Mouse (Mus musculus) megakaryocyte, adult 5-6 weeks (primary cell): Measurements from ENCODE around the gene Zbtb16. TPM values are rescaled to one million over a fixed set of nuclear protein-coding genes. Genes with fewer than 3 reads are reported as not detected.
A peak's percentile ranks its signal among the peaks of the same experiment; 100 is the strongest.

Source experiments
- ATAC-seq: 2 replicates; pipeline ENCODE4 v1.8.0; 2016; ENCODE audit warnings: mild to moderate bottlenecking, inconsistent platforms; ENCODE audit not compliant: poor library complexity, severe bottlenecking
- total RNA-seq, 2 experiments: library from RNA; stranded (forward) in 1 of 2; stranded (reverse) in 1 of 2; fragments of 153-499, 151-499 nt in 1 of 2; fragments of 221-1000, 200-1000 nt in 1 of 2; gene quantifications; 2 replicates each; pipeline versions ENCODE4 v1.2.3 to v1.2.4; 2015 to 2017

Zbtb16 gene
- total RNA-seq, 2 experiments from 2014 or later, result 1.9 to 2.2 TPM

- ATAC-seq, result peak; percentile 39
Observed at GRCm38 (mm10) chr9:48712985-48713765, 122.8 kb downstream of the Zbtb16 start.

- ATAC-seq, result no peak
Observed at GRCm38 (mm10) chr9:48711826-48712225, 124.2 kb downstream of the Zbtb16 start.

DNA sequence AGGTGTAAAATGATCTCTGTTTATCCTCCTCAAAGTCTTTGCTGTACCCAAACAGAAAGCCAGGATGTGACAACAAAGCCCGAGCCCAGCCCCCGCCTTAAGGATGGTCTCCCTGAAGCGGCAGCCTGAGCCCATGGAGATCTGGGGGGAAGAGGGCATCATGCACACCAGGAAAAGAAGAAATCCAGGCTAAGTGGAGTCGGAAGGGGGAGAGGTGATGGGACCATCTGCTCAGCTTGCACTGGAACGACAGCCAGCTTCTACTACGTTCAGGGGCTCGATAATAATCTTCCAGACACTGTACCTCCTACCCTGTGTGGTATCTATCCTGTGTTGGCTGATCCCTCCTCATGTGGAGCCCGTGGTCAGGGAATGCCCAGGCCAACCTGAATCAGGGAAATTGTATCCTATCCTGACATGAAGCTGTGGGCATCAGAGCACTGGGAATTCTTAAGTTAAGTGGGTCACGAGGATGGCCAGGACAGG, 124.7 kb downstream of the Zbtb16 start:
- no peak for ATAC-seq

- no peak for ATAC-seq
Observed at GRCm38 (mm10) chr9:48710355-48711295, 125.4 kb downstream of the Zbtb16 start.

DNA sequence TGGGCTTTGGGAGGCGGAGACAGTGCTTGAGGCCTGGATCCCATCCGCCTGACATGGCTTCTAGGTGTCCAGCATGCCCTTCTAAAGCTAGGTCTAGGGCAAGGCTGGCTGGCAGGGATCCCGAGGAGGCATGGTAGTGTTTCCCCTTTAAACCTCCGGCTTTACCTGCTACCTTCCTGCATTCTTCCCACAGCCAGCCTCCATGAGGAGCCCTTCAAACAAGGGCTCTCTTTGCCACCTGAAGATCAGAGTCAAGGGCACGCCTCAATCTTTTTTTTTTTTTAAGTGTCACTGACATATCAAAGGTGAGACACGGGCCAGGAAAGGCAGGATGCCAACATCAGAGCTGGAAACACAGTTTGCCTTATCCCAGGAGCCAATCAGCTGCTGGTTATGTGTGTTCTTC, 128.2 kb downstream of the Zbtb16 start:
- ATAC-seq, result no peak

DNA sequence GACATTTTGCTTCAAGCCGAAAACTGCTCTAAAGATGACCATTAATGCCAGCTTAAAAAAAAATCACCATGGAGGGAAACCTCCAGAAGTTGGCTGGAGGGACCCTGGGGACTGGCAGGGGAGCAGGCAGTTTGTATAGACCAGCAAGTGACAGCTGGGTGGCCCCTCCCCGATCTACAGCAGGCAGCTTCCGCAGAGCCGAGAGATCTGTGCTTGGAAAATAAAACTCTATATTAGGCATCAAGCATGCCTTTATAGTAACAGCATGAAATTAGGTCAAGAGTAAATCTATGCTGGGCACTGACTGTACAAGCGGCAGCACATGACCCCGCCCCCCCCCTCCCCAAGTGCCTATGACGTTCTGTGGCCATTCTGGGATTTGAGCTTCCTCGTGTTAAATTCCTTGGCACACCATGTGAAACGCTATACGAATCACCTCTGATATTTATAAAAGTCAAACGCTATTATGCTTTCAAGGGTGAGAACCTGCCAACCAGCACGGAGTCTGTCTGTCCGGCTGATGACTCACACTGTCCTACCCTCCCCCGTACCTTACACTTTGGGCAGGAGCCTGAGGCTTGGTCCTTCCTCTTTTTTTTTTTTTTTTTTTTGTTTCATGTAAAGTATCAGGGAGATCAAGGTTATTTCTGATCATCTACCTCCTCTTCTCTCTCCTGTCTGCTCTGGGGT, 128.7 kb downstream of the Zbtb16 start:
- ATAC-seq, result peak; percentile 82

DNA sequence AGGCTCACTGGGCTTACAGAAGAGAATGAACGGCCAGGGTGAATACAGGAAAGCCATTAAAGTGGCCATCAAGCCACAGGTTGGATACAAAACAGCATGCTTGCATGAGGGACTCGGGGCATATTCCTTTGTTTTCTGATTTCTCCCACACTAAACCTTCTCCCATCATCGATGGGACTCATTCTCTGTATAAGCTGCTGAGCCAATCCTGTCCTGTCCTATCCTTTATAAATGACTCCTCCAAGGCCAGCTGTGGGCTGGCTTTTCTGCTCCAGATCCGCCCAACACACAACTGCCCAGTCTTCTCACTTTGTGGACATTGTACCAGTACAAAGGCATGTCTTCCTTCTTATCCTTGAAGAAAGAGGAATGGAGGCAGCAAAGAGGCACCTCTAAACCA, 134.7 kb downstream of the Zbtb16 start:
- no peak for ATAC-seq

- no peak for ATAC-seq
Observed at GRCm38 (mm10) chr9:48700871-48701270, 135.2 kb downstream of the Zbtb16 start.

GRCm38 (mm10) chr9:48697470-48697815, 138.6 kb downstream of the Zbtb16 start:
- ATAC-seq, result no peak

GRCm38 (mm10) chr9:48696731-48697469, 139.1 kb downstream of the Zbtb16 start:
- ATAC-seq, result no peak

DNA sequence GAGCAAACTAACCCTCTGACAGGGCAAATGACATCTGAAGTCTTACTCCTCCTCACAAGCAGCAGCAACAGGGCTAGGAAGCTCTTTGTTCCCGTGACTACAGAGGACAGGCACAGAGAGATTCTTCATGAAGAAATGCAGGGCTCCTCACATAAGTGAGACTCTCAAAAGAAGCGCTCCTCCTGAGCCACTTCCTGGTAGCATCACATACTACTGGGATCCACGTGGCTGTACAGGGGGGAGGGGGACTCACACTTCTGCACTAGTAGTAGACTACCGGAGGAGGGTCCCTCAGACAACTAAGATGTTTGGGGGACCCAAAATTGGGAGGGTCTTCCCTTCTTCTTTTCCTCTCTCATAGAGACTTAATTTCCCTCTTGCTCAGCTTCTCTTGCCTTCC, 139.7 kb downstream of the Zbtb16 start:
- ATAC-seq, result no peak

DNA sequence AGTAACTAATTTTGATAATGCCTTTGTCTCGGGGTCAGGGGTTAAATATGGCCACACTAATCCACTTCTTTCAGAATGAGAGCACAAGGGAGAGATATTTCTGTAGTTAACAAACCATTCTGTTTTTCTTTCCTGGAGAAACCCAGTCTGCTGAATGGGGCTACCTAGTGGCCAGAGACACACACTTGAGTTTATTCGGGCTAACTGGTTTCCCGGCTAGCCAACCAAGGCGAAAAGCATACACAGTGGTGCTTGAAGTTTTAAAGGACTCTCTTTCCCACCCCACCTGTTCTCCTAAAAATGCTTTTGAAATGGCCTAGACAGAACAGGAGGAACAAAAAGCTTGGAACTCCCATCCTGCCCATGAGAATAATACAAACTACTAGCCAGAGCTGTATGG, 140.2 kb downstream of the Zbtb16 start:
- ATAC-seq, result no peak

GRCm38 (mm10) chr9:48694616-48695061, 141.4 kb downstream of the Zbtb16 start:
- no peak for ATAC-seq

- ATAC-seq, result no peak
Observed at GRCm38 (mm10) chr9:48693696-48694095, 142.3 kb downstream of the Zbtb16 start.

DNA sequence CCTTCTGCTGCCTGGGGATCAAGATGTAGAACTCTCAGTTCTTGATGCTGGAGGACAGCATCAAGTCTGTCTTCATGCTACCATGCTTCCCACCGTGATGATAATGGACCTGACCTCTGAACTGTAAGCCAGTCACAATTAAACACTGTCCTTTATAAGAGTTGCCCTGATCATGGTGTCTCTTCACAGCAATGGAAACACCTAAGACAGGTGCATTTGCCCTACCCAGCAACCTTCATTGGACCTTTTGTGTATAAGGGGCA, 146.4 kb downstream of the Zbtb16 start:
- ATAC-seq, result no peak

DNA sequence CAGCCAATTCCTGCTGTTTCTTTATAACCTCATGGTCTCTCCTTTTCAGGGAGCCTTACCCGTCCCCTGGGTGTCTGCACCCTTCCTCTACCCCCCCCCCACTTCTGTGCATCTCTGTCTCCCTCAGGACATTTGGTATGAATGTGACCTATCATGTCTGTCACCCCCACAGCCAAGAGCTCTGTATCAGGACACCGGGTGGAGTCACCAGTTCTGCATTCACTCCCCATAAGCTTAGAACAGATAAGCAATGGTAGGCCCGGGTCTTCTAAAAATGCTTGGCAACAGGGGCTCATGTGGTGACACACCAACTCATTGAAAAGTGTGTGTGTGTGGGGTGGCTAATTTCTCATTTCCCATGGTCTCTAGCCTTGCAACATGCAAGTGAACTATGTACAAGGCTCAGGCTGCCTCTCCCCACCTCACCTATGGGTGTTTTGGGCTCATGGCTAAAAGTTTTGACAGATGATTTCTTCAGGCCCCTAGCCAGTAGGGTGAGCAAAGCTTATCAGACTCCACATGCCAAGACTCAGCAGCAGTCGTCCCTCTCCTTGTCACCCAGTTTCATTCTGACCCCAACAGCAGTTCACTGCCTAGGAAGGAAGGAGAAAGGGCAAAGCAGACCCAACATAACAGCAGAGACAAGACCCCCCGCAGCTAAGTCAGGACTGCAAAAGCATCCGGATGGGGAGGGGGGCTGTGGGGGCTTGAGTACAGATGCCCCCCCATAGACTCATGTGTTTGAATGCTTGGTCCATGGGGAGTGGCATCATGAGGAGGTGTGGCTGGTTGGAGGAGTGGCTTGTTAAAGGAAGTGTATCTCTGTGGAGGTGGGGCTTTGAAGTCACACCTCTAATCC, 146.9 kb downstream of the Zbtb16 start:
- ATAC-seq, result peak; percentile 46; the same call in 1 of the 2 replicates

DNA sequence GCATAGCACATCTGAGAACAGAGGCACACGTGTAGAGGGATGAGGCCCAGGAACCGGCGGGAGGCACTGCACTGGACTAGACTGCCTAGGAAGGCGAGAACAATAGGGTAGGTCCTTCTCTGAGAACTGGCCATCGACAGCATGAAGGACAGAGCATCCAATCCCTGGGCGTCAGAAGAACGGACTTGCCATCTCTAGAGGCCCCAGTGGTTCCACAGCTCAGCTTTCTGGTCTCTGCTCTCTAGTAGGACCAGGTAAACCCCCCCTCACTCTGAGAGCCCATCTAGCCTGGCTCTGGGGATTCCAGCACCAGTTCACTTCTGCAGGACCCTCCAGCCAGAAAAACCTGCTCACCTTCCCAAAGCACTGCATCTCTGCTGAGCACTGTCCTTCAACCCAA, 148.1 kb downstream of the Zbtb16 start:
- no peak for ATAC-seq

GRCm38 (mm10) chr9:48685721-48686120, 150.3 kb downstream of the Zbtb16 start:
- no peak for ATAC-seq

DNA sequence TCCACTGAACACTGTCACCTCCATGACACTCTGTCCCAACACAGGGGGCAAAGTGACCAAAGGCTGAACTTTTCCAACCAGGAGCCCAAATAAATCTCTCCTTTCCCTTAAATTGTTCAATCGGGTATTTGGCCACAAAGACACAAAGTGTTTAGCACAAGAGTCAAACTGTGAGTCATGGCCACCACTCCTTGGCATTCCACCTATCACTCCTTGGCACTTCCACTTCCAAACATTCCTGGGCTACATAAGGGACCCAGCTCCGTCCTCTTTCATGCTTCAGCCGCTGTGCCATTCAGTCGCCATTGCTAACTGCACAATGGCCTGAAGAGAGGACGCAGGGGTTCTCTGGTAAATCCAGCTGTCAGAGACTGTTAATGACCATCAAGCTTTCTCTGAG, 151.9 kb downstream of the Zbtb16 start:
- ATAC-seq, result no peak

DNA sequence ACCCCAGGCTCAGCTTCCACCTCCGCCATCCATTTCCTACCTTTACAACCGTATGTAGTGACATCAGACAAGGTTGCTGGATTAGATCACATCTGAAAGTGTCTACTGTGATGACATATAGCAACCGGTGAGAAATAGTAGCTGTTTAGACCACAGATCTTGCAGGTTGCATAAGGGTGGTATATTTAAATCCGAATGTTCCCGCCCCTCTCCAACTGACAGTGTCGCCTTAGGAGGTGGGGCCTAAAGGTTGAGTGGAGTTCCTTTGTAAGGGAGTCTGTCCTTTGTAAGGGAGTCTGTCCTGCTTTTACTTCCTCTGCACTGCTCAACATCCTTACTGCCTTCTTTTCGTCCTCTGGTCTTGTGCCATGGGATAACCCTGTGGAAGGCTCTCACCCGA, 154.8 kb downstream of the Zbtb16 start:
- ATAC-seq, result peak; percentile 26
